Mouse (Mus musculus) common myeloid progenitor, adult 5-6 weeks (primary cell): ENCODE results near the gene Hk3. TPM values are rescaled to one million over a fixed set of nuclear protein-coding genes. Genes with fewer than 3 reads are reported as not detected.

Experiments
- ATAC-seq: replicated peaks from 2 replicates; pipeline ENCODE4 v1.8.0; 2016; ENCODE audit warnings: low read depth, mild to moderate bottlenecking, moderate TSS enrichment, inconsistent platforms; ENCODE audit not compliant: poor library complexity, severe bottlenecking
- total RNA-seq: library from RNA; stranded (forward); fragments of 200-1000, 187-1606 nt; gene quantifications from 2 replicates; pipeline ENCODE4 v1.2.3, GENCODE M21; 2017

The Hk3 gene
- total RNA-seq, 1 experiment from 2014 or later = 54.0 TPM

GRCm38 (mm10) chr13:55005691-55006414 lies 15.3 kb downstream of the Hk3 start:
- no peak for ATAC-seq

GRCm38 (mm10) chr13:55004646-55005045 lies 16.5 kb downstream of the Hk3 start:
- no peak for ATAC-seq

GRCm38 (mm10) chr13:55002090-55002489 lies 19.1 kb downstream of the Hk3 start:
- ATAC-seq = no peak

- ATAC-seq = no peak
Observed at GRCm38 (mm10) chr13:55000433-55000832, 20.8 kb downstream of the Hk3 start.

- ATAC-seq = no peak
Observed at GRCm38 (mm10) chr13:54997568-54997967, 23.6 kb downstream of the Hk3 start.

GRCm38 (mm10) chr13:54995161-54995560 lies 26.0 kb downstream of the Hk3 start:
- no peak for ATAC-seq

- ATAC-seq = no peak
Observed at GRCm38 (mm10) chr13:54994576-54994975, 26.6 kb downstream of the Hk3 start.

GRCm38 (mm10) chr13:54992215-54992614 lies 29.0 kb downstream of the Hk3 start:
- no peak for ATAC-seq

GRCm38 (mm10) chr13:54988181-54988760 lies 32.9 kb downstream of the Hk3 start:
- ATAC-seq = peak; percentile 71

GRCm38 (mm10) chr13:54987405-54987804 lies 33.8 kb downstream of the Hk3 start:
- no peak for ATAC-seq

- ATAC-seq = no peak; the same call in 1 of the 2 replicates
Observed at GRCm38 (mm10) chr13:54983614-54984013, 37.6 kb downstream of the Hk3 start.

GRCm38 (mm10) chr13:54983001-54983400 lies 38.2 kb downstream of the Hk3 start:
- ATAC-seq = peak; percentile 57

GRCm38 (mm10) chr13:54980957-54981356 lies 40.2 kb downstream of the Hk3 start:
- no peak for ATAC-seq

GRCm38 (mm10) chr13:54978804-54979203 lies 42.4 kb downstream of the Hk3 start:
- no peak for ATAC-seq

- no peak for ATAC-seq
Observed at GRCm38 (mm10) chr13:54975546-54975945, 45.6 kb downstream of the Hk3 start.

GRCm38 (mm10) chr13:54970521-54971247 lies 50.5 kb downstream of the Hk3 start:
- ATAC-seq = peak; percentile 80

GRCm38 (mm10) chr13:54969513-54969912 lies 51.7 kb downstream of the Hk3 start:
- no peak for ATAC-seq

- no peak for ATAC-seq
Observed at GRCm38 (mm10) chr13:54968636-54969035, 52.5 kb downstream of the Hk3 start.

GRCm38 (mm10) chr13:54967501-54967900 lies 53.7 kb downstream of the Hk3 start:
- ATAC-seq = no peak

- ATAC-seq = no peak
Observed at GRCm38 (mm10) chr13:54965256-54965655, 55.9 kb downstream of the Hk3 start.

- ATAC-seq = no peak
Observed at GRCm38 (mm10) chr13:54960491-54960890, 60.7 kb downstream of the Hk3 start.
